Mouse (Mus musculus): ENCODE measurements around the gene Cenpb. TPM values are rescaled to one million over a fixed set of nuclear protein-coding genes. Genes with fewer than 3 reads are reported as not detected.
"Not testable (repeated sequence)": the region's sequence is repeated elsewhere in the genome, so short reads cannot be mapped to it uniquely, and the experiment has no call there.

Cenpb gene
- polyA plus RNA-seq (2015; fragmentation: Nextera tagmentation; extraction: Ambion mirVana) = 12.6 and 12.7 TPM in 2 replicates

- Histone ChIP-seq H3K4me3 (peak within 1 kb of the TSS; percentile 93), H3K9me3 (no peaks in the 10 kb centered on the region), H3K36me3 (peaks cover 8% of the 10 kb centered on the region)
Observed at GRCm38 (mm10) chr2:131179990-131180587, at the start of gene Cenpb. TSS of gene Cenpb (minus strand) at chr2:131180067.

GRCm38 (mm10) chr2:131227243-131227642 is 47.4 kb upstream of the Cenpb start:
- no peaks in the 10 kb centered on the region for H3K9me3 ChIP-seq
- 86% methylated on average over 3 of the region's 3 CpGs for WGBS

More at GRCm38 (mm10) chr2:131179990-131180587, at the start of gene Cenpb:
- ATAC-seq (ENCODE audit: low read depth) = peak; percentile 83
- H3K9ac ChIP-seq = peak within 1 kb of the TSS; percentile 92
- 3% methylated on average over 47 of the region's 57 CpGs for WGBS
- peak within 1 kb of the TSS; percentile 96 for H3K27ac ChIP-seq (replicated peaks)
- H3K4me2 ChIP-seq = peak within 1 kb of the TSS; percentile 87
- peaks cover 41% of the 10 kb centered on the region for H3K4me1 ChIP-seq (replicated peaks)
- no peaks in the 10 kb centered on the region for H3K27me3 ChIP-seq

GRCm38 (mm10) chr2:131226669-131227068 is 46.8 kb upstream of the Cenpb start:
- H3K27ac ChIP-seq (replicated peaks); H3K9ac ChIP-seq; H3K4me1 ChIP-seq (replicated peaks); H3K36me3 ChIP-seq; H3K9me3 ChIP-seq; H3K4me2 ChIP-seq; ATAC-seq (ENCODE audit: low read depth); H3K27me3 ChIP-seq; H3K4me3 ChIP-seq: not testable (repeated sequence)
- 82% methylated on average over 2 of the region's 2 CpGs for WGBS

More at GRCm38 (mm10) chr2:131227243-131227642, 47.4 kb upstream of the Cenpb start:
- H3K27ac ChIP-seq (replicated peaks) = no peak overlapping the region
- no peaks in the 10 kb centered on the region for H3K4me1 ChIP-seq (replicated peaks)
- no peak overlapping the region for H3K9ac ChIP-seq
- no peaks in the 10 kb centered on the region for H3K36me3 ChIP-seq
- H3K4me3 ChIP-seq = no peak overlapping the region
- ATAC-seq (ENCODE audit: low read depth) = no peak
- no peaks in the 10 kb centered on the region for H3K27me3 ChIP-seq
- no peak overlapping the region for H3K4me2 ChIP-seq

- H3K9me3 ChIP-seq = no peaks in the 10 kb centered on the region
- no peak overlapping the region for H3K4me3 ChIP-seq
- no peak overlapping the region for H3K9ac ChIP-seq
- H3K4me1 ChIP-seq (replicated peaks) = no peaks in the 10 kb centered on the region
- H3K4me2 ChIP-seq = no peak overlapping the region
- H3K27ac ChIP-seq (replicated peaks) = no peak overlapping the region
- no peaks in the 10 kb centered on the region for H3K36me3 ChIP-seq
- ATAC-seq (ENCODE audit: low read depth) = no peak
- H3K27me3 ChIP-seq = no peaks in the 10 kb centered on the region
- 79% methylated on average over 6 of the region's 6 CpGs for WGBS
Observed at GRCm38 (mm10) chr2:131225178-131225577, 45.3 kb upstream of the Cenpb start.

- WGBS = 76% methylated on average over 1 of the region's 1 CpGs
- Histone ChIP-seq H3K4me2 (no peak overlapping the region), H3K27ac (replicated peaks) (no peak overlapping the region), H3K9me3 (no peaks in the 10 kb centered on the region), H3K36me3 (no peaks in the 10 kb centered on the region), H3K4me1 (replicated peaks) (no peaks in the 10 kb centered on the region), H3K9ac (no peak overlapping the region), H3K27me3 (no peaks in the 10 kb centered on the region), H3K4me3 (no peak overlapping the region)
- ATAC-seq (ENCODE audit: low read depth) = no peak
Observed at GRCm38 (mm10) chr2:131223569-131223968, 43.7 kb upstream of the Cenpb start.

- 65% methylated on average over 5 of the region's 5 CpGs for WGBS
- no peaks in the 10 kb centered on the region for H3K36me3 ChIP-seq
- H3K4me3 ChIP-seq = no peak overlapping the region
- no peak overlapping the region for H3K27ac ChIP-seq (replicated peaks)
- no peak for ATAC-seq (ENCODE audit: low read depth)
- H3K4me2 ChIP-seq = no peak overlapping the region
- H3K9me3 ChIP-seq = no peaks in the 10 kb centered on the region
- H3K4me1 ChIP-seq (replicated peaks) = no peaks in the 10 kb centered on the region
- H3K27me3 ChIP-seq = no peaks in the 10 kb centered on the region
- H3K9ac ChIP-seq = no peak overlapping the region
Observed at GRCm38 (mm10) chr2:131222562-131222961, 42.7 kb upstream of the Cenpb start.

- no peak for ATAC-seq (ENCODE audit: low read depth)
- 81% methylated on average over 3 of the region's 3 CpGs for WGBS
Observed at GRCm38 (mm10) chr2:131221853-131222515, 42.1 kb upstream of the Cenpb start.

GRCm38 (mm10) chr2:131220030-131220429 is 40.2 kb upstream of the Cenpb start:
- no peaks in the 10 kb centered on the region for H3K4me1 ChIP-seq (replicated peaks)
- WGBS = 84% methylated on average over 4 of the region's 4 CpGs
- no peak overlapping the region for H3K4me3 ChIP-seq
- no peak overlapping the region for H3K4me2 ChIP-seq
- no peak for ATAC-seq (ENCODE audit: low read depth)
- no peak overlapping the region for H3K9ac ChIP-seq
- H3K36me3 ChIP-seq = no peaks in the 10 kb centered on the region
- no peaks in the 10 kb centered on the region for H3K9me3 ChIP-seq
- no peak overlapping the region for H3K27ac ChIP-seq (replicated peaks)
- no peaks in the 10 kb centered on the region for H3K27me3 ChIP-seq

More at GRCm38 (mm10) chr2:131221853-131222515, 42.1 kb upstream of the Cenpb start:
- Histone ChIP-seq H3K9me3 (no peaks in the 10 kb centered on the region), H3K4me1 (replicated peaks) (no peaks in the 10 kb centered on the region), H3K9ac (no peak overlapping the region), H3K4me3 (no peak overlapping the region), H3K27me3 (no peaks in the 10 kb centered on the region), H3K4me2 (no peak overlapping the region), H3K36me3 (no peaks in the 10 kb centered on the region), H3K27ac (replicated peaks) (no peak overlapping the region)

- Histone ChIP-seq H3K4me2 (no peak overlapping the region), H3K36me3 (peaks cover 18% of the 10 kb centered on the region), H3K4me1 (replicated peaks) (peaks cover 7% of the 10 kb centered on the region), H3K9me3 (no peaks in the 10 kb centered on the region), H3K4me3 (no peak overlapping the region), H3K9ac (no peak overlapping the region), H3K27me3 (no peaks in the 10 kb centered on the region), H3K27ac (replicated peaks) (no peak overlapping the region)
- 84% methylated on average over 7 of the region's 7 CpGs for WGBS
- no peak for ATAC-seq (ENCODE audit: low read depth)
Observed at GRCm38 (mm10) chr2:131215941-131216858, 36.3 kb upstream of the Cenpb start.

- Histone ChIP-seq H3K4me1 (replicated peaks) (peaks cover 21% of the 10 kb centered on the region), H3K9me3 (no peaks in the 10 kb centered on the region), H3K9ac (no peak overlapping the region), H3K36me3 (peaks cover 18% of the 10 kb centered on the region), H3K4me3 (no peak overlapping the region), H3K27ac (replicated peaks) (no peak overlapping the region), H3K27me3 (no peaks in the 10 kb centered on the region), H3K4me2 (no peak overlapping the region)
- no peak for ATAC-seq (ENCODE audit: low read depth)
- WGBS = 87% methylated on average over 7 of the region's 7 CpGs
Observed at GRCm38 (mm10) chr2:131213773-131214172, 33.9 kb upstream of the Cenpb start.

- no peaks in the 10 kb centered on the region for H3K9me3 ChIP-seq
- peaks cover 21% of the 10 kb centered on the region for H3K4me1 ChIP-seq (replicated peaks)
- peak overlapping the region; percentile 60 for H3K4me3 ChIP-seq
- peaks cover 18% of the 10 kb centered on the region for H3K36me3 ChIP-seq
- H3K27me3 ChIP-seq = no peaks in the 10 kb centered on the region
- 76% methylated on average over 9 of the region's 9 CpGs for WGBS
- H3K27ac ChIP-seq (replicated peaks) = peak overlapping the region; percentile 93
- peak overlapping the region; percentile 84 for H3K9ac ChIP-seq
- H3K4me2 ChIP-seq = peak overlapping the region; percentile 56
- no peak for ATAC-seq (ENCODE audit: low read depth)
Observed at GRCm38 (mm10) chr2:131211026-131211615, 31.3 kb upstream of the Cenpb start.
